Mouse (Mus musculus): Measurements from ENCODE around the gene Scrn3. TPM values are rescaled to one million over a fixed set of nuclear protein-coding genes. Genes with fewer than 3 reads are reported as not detected.

Gene Scrn3
- total RNA-seq, 2 experiments from 2014 or later: 13.6 to 14.4 TPM

DNA sequence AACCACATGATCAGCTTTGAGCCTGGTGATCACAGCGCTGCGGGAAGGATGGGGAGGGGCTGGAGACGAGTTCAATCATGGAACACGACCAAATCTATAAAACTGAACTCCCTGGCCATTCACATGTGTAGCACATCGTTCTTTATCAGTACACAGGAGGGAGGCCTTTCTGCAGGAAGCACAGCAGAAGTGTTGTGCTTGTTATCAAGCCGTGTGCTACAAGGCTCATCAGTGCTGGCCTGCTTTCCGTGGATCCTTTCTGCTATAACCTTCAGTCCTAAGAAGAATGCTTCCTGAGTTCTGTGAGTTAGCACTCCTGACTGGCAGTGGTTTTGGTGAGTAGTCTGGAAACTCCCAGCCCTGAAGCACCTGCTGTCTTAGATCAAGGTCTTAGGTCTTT is 17.4 kb upstream of the Scrn3 start:
- intact Hi-C loops (cut with DNase I): no loop called here
- no peak for DNase-seq (ENCODE audit: low spot score in 2 of 2)

DNA sequence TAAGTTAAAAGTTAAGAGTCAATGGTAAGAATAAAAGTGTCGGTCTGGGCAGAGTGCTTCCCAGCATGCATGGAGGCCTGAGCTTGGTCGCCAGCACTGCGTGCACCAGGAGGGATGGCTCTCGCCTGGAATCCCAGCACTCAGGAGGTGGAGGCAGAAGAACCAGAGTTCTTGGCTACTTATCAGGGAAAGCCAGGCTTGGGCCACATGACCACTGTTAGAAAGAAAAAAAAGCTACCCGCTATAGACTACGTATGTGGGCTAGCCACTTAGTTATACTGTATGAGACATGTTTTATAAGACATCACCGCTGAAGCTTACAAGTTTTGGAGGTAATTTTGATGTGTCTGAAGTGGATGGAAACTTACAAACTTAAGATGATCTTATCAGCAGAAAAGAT is 14.2 kb upstream of the Scrn3 start:
- intact Hi-C loops (cut with DNase I): no loop called here

DNA sequence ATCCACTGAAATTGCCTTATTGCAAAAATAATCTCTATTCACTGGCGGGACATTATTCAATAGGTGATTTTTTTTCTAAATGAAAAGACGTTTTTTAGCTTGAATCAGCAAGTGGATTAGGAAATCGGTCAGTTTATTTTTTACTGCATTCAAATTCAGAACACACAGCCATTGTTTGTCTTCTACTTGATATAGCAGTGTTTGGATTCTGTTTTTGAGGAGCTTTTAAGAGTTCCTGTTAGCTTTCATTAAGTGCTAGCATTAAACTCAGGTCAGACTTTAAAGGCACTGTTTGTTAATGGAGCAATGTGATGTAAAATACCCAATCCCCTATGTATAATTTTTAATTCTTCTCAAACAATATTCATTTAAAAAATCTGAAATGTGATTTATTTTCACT is 13.6 kb upstream of the Scrn3 start:
- DNase-seq (ENCODE audit: low spot score in 2 of 2): no peak
- intact Hi-C loops (cut with DNase I): no loop called here

More for the DNA sequence above, 14.2 kb upstream of the Scrn3 start:
- no peak for DNase-seq (ENCODE audit: low spot score in 2 of 2)

DNA sequence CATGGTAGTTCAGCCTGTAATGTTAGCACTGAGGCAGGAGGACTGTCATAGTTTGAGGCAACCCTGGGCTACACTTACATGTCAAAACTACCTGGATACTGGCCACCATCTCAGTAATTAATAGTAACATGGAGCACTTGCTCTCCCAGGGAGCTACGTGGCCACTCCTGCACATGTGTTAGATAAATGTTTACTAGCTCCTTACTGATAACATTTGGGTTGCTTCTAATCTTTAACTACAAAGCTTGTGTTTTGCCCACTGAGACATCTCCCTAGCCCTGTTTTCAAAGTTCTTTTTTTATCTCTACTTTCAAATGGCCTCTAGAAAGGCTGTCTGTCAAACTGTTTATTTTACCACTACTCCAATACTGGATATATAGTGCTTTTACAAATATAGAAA is 10.4 kb upstream of the Scrn3 start:
- DNase-seq (ENCODE audit: low spot score in 2 of 2): no peak
- intact Hi-C loops (cut with DNase I): no loop called here

DNA sequence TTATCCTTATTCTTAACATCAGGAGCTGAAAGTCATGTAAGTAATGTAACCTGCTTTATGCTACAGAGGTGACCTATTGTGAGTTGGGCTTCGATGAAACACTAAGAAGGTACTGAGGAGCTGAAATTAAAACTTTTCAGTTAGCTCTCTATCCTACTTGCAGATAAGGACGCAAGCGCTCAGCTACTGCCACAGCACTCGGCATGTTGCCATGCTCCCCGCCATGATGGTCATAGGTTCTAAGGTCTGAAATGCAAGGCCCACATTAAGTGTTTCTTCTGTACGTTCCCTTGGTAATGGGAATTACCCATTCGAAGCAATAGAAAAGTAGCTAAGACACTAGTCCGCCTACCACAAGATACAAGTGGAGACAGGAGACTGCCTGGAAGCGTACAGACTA is 9.7 kb upstream of the Scrn3 start:
- intact Hi-C loops (cut with DNase I): no loop called here
- DNase-seq (ENCODE audit: low spot score in 2 of 2): no peak

DNA sequence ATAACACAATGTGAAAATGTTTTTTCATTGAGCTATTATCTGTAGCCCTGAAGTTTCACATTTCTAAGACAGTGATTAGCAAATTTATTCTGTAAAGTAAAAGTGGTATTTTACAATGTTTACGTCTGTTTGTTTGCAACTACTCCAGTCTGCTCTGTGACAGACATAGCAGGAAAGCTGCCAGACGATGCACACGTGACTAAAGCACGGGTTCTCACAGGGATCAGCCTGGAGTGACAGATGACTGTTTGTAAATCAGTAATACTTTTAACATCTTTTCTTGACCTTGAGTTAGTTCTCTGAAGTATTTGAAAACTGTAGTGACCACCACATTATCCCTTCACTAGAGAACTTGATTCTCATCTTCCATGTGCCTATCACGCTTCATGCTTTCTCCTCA is 7.9 kb upstream of the Scrn3 start:
- intact Hi-C loops (cut with DNase I): no loop called here
- no peak for DNase-seq (ENCODE audit: low spot score in 2 of 2)

DNA sequence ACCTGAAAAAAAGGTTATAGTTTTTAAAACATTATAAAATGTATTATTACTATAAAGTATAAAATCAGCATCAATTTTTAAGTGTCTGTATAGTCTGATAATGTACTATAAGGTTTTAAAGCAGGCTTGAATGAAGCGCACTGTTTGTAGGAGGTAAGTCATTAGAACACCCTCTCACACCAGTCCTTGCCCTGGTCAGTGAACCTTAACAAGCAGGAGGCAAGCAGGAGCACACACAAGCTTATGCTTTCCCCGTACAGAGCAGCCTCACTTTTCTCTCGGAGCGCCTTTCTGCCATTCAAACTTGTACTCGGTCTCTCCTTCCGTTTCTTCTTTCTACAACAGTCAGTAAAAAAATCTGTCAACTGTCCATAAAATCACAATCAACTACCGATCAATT is 6.4 kb upstream of the Scrn3 start:
- DNase-seq (ENCODE audit: low spot score in 2 of 2): no peak
- intact Hi-C loops (cut with DNase I): no loop called here

DNA sequence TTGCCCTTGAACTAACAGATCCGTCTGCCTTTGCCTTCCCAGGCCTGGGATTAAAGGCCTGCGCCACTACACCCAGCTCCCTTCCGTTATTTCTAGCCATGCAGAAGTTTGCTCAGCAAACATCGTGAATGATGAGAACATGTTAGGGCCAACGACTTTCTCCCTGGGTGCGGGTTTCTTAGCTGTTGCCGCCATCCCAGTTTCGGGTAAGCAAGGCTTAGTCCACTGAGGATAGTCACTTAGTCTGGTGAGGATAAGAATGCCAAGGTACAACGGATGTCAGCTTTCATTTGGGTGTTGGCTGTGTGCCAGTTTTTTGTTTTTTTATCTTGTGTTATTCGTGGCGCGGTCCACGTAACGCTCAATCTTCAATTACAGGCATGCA is 708 bp downstream of the Scrn3 start:
- intact Hi-C loops (cut with DNase I): loop anchor here (5.0 kb wide), 1 partner anchor 74 kb away; the partner anchor contains the start of gene Gpr155
- DNase-seq (ENCODE audit: low spot score in 2 of 2): peak in 1 of 2 experiments; percentile 17

DNA sequence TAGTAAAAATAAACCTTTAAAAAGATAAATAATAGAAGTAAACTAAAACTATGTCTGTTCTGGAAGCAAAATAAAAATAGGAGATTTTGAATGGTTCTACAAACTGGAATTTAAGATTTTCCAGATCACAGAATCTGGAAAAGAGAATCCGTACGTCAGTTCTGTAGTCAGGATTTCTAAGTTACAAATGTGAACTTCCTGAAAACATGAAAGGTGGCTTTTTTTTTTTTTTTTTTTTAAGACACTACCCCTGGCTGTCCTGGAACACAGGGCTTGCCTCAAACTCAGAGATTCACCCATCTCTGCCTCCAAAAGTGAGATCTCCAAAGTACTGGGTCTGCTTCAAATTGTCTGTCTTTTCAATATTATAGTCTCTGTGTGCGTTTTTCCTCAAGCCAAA is 1.9 kb downstream of the Scrn3 start:
- intact Hi-C loops (cut with DNase I): loop anchor here (5.0 kb wide), 1 partner anchor 73 kb away; the partner anchor contains the start of gene Gpr155
- DNase-seq (ENCODE audit: low spot score in 2 of 2): no peak

DNA sequence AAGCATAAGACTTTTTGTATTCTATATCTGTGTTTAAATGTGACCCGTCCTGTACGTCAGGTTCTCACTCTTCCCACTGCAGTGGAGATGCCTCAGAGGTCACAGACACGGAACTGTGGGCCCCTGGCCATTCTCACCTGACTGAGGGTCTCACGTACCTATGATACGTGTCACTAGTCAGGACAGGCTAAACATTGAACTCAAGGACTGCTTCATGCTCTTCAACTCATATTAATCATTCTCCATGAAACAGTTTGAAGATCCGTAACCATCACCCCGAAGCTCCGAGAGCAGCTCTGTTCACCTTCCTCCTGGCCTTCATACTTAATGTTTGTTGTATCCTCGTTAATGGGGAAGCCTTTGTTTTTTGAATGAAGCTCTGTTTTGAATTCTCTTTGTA is 5.0 kb downstream of the Scrn3 start:
- intact Hi-C loops (cut with DNase I): no loop called here
- DNase-seq (ENCODE audit: low spot score in 2 of 2): no peak

DNA sequence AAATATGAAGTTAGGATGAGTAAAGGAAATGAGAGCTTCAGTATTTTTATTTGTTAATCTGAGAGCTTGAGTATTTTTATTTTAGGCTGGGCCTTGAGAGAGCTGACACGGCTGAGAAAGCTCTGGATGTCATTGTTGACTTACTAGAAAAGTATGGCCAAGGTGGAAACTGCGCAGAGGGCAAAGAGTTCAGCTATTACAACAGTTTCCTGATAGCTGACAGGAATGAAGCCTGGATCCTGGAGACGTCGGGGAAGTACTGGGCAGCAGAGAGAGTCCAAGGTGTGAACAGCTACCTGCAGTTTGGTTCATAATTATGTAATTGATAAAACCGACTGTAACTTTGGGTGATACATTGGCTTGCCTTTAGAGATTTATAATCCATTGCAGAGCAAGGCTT is 6.8 kb downstream of the Scrn3 start:
- intact Hi-C loops (cut with DNase I): no loop called here
- no peak for DNase-seq (ENCODE audit: low spot score in 2 of 2)

DNA sequence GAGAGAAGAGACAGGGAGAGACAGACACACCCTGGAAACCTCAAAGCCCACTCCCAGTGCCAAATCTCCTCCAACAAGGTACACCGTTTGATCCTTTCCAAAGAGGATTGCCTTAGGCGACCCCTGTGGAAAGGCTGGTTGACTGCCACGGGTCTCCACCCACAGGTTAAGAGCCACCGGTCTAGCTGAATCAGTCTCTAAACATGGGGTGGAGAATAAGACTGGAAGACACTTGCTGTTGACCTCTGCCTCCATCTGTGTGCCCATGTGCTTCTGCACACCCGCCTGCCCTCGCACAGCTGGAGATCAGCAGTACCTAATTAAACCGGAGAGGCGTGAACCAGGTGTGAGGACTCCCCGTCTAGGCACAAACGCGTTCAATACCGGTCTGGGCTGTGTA is 10.6 kb downstream of the Scrn3 start:
- no peak for DNase-seq (ENCODE audit: low spot score in 2 of 2)
- intact Hi-C loops (cut with DNase I): no loop called here

DNA sequence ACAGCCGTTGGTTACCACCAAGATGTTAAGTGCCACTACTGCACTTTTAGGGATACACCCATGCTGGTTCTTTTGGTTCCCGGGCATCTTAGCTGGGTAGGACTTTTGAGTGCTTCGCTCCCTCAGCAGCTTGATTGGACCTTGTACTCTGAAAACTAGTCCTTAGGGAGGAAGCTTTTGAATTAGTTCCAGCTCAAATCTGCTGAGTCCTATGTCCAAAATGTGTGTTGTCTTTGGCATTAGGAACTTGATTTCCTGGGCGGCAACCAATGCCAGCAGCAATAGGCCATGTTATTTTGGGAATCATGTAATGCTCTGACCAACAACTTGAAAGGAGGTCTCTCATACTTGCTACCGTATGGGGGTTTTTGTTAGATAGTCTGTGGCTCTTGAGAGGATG is 13.5 kb downstream of the Scrn3 start:
- intact Hi-C loops (cut with DNase I): no loop called here
- DNase-seq (ENCODE audit: low spot score in 2 of 2): no peak

DNA sequence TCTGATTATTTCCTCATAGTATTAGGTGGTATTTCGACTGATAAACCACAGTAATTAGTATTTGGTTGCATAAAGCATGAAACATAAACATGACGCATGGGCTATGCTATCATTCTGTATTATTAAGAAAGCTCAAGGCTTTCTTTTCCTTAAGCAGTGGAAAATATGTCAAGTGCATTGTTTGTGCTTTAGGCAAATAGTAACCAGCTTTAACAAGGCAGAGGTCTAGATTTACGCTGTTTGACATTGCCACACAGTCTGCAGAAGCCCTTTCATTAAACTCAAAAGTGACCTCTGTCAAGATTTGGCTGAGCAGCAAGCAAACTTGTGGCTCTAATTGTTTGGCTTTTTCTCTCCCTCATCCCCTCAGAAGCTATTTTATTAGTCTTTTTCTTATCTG is 23.5 kb downstream of the Scrn3 start:
- DNase-seq (ENCODE audit: low spot score in 2 of 2): no peak
- intact Hi-C loops (cut with DNase I): no loop called here

DNA sequence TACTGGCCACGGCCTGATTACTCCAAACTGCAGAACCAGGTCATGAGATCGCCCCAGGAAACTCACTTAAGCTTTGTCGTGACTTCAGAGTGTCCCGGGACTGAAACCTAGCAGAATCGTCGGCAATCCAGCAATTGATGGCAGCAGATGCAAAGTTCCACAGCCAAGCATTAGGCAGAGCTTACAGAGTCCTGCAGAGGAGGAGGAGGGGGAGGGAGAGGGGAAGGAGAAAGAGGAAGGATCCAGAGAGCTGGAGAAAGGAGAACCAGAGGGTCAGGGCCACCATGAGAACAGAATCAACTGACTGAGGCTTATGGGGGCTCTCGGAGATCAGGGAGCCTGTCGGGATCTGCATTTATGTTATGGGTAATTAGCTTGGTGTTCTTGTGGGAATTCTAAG is 26.0 kb downstream of the Scrn3 start:
- intact Hi-C loops (cut with DNase I): no loop called here

DNA sequence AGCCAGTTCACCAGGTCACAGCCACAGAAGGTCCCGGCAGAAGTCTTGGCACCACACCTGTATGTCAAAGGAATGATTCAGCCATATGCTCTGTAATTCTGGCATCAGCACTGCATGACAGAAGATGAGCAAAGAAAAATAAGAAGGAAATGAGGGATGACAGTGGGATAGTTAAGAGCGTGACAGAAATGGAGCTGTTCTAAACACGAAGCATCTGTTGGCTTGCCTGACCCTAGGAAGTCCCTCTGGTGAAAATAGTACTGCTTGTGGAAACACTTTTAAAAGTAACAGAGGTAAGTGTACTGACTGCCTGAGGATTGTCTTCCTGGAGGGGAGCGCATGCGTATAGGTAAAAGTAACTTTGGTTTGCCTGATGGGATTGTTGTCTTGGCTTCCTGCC is 31.3 kb downstream of the Scrn3 start:
- intact Hi-C loops (cut with DNase I): no loop called here
- no peak for DNase-seq (ENCODE audit: low spot score in 2 of 2)

More for the DNA sequence above, 26.0 kb downstream of the Scrn3 start:
- no peak for DNase-seq (ENCODE audit: low spot score in 2 of 2)

DNA sequence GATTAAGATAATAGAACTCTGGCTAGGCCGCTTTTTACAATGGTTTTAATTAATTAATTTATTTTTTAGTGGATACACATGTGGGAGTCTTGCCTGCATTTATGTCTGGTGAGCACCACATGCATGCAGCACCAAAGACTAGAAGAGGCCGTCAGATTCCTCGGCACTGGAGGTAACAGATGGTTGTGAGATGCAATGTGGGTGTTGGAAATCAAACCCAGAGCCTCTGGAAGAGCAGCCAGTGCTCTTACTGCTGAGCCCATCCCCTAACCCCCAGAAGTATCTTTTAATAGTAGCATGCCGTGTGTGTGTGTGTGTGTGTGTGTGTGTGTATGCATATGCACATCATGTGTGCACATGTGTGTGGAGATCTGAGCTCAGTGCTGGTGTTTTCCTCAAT is 32.8 kb downstream of the Scrn3 start:
- DNase-seq (ENCODE audit: low spot score in 2 of 2): no peak
- intact Hi-C loops (cut with DNase I): no loop called here

DNA sequence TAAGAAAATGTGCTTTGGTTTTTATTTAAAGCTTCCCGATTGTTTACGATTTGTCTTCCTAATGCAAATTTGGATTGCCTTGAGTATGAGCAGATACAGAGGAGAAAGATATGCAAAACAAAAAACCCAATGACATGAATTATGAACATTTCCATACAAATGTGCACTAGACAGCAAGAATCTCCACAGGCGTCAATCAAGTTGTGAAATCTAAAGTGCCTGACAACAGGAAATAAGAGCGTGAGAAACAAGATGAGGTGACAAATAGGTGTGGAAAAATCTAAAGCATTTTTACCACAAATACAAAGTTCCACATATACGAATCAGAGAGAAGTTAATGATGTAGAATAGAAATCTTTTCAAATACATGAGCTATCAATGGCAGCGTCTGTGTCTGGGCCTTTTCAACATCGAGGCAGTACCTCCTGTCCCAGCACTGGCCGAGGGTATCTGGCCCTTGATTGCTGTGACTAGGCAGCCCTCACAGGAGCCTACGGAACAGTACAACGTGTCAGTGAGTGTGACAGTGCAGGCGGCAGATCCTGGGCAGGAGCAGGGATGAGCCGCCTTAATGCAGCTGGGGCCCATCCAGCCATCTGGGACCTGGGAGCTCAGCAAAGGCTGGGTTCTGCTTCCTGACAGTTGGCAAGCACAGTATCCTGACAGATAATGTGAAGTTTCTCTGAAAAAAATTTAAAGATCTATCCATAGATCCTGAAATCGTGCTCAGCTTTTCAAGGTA is 34.1 kb downstream of the Scrn3 start:
- peak; percentile 28 to 54 for DNase-seq (ENCODE audit: low spot score in 2 of 2)
- intact Hi-C loops (cut with DNase I): no loop called here

DNA sequence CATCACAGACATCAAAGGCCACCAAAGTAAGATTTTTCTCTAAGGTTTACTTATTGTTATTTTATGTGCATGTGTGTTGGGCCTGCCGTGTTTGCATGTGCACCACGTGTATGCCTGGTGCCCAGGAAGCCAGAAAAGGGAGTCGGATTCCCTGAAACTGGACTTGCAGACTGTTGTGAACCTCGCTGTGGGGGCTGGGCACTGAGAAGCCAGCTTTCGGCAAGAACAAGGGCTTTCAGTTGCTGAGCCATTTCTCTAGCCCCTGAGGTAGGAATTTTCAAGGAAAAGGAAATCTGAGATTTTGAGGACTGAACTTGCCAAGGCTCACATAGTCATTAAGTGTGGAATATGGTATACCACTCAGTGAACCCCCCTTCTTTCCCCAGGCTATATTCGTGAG is 34.7 kb downstream of the Scrn3 start:
- intact Hi-C loops (cut with DNase I): no loop called here

DNA sequence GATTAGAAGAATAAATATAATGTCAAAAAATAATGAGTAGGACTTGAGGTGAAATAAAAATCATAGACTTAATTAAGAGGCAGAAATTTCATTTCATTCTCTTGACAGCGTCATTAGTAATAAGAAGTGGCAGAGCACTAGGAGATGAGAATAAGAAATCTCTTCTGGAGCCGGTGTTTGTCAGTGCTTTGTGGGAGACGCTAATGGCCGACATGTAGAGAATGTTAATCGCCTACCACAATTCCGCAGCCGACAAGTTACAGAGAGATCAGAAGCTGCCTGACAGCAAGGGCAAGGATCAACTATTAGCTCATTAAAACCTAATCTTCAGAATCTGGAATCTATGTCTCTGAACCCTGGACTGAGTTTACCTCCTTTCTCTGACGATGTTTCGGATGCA is 35.4 kb downstream of the Scrn3 start:
- DNase-seq (ENCODE audit: low spot score in 2 of 2): no peak
- intact Hi-C loops (cut with DNase I): no loop called here

More for the DNA sequence above, 34.7 kb downstream of the Scrn3 start:
- DNase-seq (ENCODE audit: low spot score in 2 of 2): no peak

DNA sequence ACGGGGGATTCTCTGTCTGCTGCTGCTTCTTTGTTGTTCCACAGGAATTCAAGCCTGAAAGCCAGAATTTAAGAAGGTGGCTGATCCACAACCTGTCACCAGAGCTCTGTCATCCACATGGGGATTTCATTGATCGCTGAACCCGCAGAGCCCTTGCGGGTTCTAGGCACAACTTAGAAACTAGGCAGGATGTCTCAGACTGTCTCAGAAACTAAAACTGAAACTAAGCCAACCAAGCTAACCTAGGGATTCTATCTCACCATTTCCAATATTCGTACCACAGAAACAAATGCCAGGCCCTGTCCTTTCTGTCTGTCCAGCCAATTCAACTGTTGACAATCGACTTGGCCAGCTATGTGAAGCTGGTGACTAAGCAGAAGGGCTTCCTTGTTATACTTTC is 35.8 kb downstream of the Scrn3 start:
- no peak for DNase-seq (ENCODE audit: low spot score in 2 of 2)
- intact Hi-C loops (cut with DNase I): no loop called here

DNA sequence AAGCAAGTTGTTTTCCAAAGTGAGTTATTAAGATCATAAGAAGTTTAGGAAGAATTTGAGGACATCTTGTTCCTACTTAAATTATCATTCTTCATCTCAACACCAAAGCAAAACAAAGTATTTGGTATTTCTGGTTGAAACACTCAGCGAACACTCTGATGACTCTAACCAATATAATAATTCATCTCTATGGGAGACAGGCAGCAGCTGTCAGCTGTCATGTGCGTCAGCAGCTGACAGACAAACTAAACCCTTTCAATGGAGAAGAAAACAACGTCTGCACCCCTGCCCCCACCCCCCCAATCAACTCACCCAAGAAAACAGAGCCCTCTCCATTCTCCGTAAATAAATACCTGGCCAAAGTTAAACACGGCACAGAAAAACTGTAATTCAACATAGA is 39.1 kb downstream of the Scrn3 start:
- no peak for DNase-seq (ENCODE audit: low spot score in 2 of 2)
- intact Hi-C loops (cut with DNase I): no loop called here
